Mouse (Mus musculus): ENCODE data around the gene Timm17b.

The Timm17b gene

DNA sequence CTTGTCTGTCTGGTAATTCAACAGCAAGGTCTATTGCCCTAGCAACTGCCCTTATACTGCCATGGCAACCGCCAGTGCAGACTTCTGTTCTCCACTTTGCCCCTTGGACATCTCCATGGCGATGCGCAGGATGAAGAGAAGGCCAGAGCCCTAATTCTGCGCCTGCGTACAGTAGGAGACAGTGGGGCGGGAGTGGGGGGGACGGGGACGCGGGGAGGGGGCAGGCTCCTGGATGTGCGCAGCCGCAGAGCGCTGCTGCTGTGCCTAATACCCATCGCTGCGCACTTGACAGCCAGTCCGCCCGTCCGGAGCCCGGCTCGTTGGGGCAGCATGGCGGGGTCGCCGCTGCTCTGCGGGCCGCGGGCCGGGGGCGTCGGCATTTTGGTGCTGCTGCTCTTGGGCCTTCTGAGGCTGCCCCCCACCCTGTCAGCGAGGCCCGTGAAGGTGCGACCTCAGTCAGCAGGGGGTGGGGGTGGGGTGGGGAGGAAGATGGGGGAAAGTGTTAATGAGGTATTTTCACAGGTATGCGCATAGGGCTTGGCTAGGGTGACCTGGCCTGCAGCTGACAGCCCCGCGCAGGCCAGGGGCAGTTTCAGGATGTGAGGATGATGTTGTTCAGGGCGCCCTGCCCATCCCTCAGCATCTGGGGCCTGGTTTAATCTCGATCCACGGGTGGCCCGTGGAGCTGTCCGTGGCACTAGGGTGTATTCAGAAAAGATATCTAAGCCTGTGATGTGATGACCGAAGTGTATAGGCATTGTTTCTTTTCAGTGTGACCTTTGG is 20.6 kb downstream of the Timm17b start, which contains the start of gene Pcsk1n:
Gene Pcsk1n, plus strand, starts transcription at position 222 of the 783 bp plus-strand sequence.
- CTCF ChIA-PET: no interaction called here

DNA sequence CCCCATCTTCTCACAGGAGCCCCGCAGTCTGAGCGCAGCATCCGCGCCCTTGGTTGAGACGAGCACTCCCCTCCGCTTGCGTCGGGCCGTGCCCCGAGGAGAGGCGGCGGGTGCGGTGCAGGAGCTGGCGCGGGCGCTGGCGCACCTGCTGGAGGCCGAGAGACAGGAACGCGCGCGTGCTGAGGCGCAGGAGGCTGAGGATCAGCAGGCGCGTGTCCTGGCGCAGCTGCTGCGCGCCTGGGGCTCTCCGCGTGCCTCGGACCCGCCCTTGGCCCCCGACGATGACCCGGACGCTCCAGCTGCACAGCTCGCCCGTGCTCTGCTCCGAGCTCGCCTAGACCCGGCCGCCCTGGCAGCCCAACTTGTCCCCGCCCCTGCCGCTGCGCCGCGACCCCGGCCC is 22.9 kb downstream of the Timm17b start:
- CTCF ChIA-PET: no interaction called here

DNA sequence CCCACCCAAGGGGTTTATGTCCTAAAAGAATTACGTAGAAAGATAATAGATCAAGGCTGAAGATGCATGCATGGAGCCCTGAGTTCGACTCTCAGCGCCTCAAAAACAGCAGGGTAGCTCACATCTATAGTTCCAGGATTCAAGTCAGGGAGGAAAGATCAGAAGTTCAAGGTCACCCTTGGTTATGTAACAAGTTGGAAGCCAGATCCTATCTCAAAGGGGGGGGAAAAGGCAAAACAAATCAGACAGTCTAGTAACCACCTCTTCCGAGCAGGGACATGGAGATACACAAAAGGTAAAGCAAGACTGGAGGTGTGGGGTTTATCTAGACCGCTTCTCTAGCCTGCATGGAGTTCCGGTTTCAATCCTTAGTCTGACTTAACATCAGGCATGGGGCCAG is 27.1 kb downstream of the Timm17b start:
- CTCF ChIA-PET: no interaction called here

DNA sequence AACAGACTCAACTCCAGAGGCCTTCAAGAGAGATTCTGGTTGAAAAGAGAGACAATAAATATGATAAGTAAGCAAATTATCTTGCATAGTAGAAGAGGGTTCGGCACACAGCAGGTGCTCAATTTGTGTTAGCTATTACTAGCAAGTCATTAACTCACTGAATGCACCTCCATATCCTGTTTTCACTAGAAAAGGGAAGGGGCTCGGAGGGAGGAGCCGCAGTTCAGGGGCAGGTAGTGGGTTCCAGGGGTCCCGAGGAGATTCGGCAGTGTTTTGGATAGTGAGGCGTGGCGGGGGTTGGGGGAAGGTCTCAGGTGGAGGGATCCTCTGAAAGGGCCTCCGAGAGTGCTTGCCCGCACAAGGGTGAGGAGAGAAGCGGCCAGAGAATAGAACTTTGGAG is 28.0 kb downstream of the Timm17b start:
- CTCF ChIA-PET: no interaction called here

DNA sequence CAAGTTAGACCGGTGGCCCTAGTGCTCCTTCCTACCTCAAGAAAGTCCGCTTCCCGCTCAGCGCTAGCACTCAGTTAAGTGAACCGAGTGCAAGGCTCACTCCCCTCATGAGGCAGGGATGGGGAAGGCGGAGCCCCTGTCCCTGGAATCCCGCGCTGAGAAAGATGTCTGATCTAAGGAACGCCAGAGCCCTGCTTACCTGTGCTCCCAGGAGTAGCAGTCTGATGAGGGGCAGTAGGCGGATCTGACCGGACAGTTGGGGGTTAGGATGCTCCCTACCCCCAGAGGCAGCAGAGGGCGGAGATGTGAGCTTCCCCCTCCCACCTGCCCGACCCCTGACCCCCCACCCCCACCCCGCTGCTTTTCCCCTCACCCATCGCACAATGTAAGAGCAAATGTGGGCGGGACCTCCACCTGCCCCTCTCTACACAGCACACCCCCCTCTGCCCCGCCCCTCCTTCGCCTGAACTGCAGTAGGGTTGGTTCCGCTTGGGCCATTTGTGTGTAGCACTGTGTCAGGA is 29.2 kb downstream of the Timm17b start, which contains the start of gene Eras:
Gene Eras, minus strand, starts transcription at position 338 of the 521 bp plus-strand sequence.
- CTCF ChIA-PET: interaction anchor here (0.5 kb wide), 1 partner anchor 36 kb away, joined by 3 read pairs; no protein-coding TSS in a partner anchor

DNA sequence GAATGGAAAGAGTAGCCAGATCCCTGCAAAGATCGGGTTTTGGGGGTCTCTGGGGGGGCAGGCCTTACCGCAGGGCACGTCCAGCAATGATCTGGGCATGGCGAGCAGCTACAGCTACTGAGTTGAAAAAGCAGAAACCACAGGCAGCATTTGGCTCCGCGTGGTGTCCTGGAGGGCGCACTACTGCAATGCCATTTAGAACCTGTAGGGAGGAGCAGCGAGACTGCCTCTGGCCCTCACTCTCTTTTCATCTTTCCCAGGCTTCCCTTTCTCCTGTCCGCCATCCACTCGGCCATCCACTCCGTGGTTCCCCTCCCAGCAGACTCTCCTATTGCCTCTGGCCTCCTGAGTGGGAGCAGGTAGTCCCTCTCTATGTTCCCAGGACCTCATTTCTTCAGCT is 37.7 kb downstream of the Timm17b start:
- CTCF ChIA-PET: no interaction called here

DNA sequence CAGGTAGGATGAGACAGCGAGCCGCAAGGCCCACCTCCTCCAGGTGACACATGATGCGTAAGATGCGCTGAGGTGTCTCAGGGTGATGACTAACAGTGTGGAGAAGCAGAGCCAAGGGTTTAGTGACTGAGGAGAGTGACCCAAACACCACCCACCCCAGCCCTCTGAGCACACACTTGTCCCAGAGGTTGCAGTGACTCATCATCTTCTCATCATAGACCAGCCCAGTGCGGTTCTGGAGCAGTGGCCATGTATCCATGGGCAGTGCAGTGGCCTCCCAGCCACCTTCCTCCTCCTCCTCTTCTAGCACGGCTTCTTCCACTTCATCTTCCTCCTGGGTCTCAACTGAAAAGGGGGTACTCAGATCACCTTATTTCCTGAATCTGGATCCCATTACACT is 38.5 kb downstream of the Timm17b start:
- CTCF ChIA-PET: no interaction called here

DNA sequence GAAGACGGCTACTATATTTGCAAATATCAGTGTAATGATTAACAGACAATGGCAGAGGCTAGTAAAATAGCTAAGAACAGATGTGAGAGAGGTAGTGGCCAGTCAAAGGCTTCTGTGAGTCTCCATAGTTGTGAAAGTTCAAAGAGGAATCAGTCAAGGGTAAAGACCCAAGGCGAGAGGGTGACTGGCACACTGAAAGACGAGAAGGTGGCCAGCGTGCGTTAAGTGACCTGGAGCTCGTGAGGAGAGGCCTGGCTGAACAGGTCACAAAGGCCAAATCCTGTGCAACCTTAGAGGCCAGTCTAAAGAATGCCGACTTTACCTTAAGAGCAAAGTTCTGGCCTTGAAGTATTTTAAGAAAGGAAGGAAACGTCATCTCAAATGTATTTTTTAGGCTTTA is 46.5 kb downstream of the Timm17b start:
- CTCF ChIA-PET: no interaction called here

DNA sequence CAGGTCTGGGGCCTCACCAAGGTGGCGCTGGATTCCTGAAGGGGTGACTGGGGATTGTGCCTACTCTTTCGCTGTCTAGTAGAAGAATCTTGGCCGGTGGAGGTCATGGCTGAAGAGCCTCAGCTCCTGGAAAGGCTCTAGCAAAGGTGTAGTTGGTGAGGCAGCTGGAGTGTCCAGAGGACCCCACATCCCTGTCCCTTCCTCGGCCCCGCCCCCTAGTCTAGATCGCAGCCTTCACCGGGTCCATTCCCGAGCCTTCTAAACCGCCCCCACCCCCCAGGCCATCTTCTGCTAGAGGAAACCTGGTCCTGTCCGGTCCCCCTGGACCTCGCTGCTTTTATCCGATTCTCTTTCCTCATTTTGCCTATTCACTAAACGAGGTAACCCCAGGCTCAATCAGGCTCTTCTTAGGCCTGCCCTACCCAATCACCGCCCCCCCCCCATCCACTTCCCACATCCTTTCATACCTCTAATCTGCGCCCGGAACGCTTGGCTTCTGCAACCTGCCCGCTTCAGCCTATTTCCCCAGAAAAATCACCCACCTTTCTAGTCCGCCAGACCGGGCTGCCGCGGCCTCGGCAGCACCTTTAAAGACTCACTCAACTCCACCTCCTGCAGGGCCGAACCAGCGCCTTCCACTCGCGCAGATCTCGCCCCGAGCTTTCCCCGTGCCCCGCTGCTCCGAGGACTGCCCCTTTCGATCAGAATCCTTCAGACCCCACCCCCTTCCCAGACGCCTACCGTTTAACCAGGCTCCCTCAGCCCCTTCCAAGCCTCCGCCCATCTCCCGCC is 48.1 kb downstream of the Timm17b start, which contains the start of gene Hdac6:
Gene Hdac6, minus strand, starts transcription at position 782 of the 792 bp plus-strand sequence.
- CTCF ChIA-PET: no interaction called here

DNA sequence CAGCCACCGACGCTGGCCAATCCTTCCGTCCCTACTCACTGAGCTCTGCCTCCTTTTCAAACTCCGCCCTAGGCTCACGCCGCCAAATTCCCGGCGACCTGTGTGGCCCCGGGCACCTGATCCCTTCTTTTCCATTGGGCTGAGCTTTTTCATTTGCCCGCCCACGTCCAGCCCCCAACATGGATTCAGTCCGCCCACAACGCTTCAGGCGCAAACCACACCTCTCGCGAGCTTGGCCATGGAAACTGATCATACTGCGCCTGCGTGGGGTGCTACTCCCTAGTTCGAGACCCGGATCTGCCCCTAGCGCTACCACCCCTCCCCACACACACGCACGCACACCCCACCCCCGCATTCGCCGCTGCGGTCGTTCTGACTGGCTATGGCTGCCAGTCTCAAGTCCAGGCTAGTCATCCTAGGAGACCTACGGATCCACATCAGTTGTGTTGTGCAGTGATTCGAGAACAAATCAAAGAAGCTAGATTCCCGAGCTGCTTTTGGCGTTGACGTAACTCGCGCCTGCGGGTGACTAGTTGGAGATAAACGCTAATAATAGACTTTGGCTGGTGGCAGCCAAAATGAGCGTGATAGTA is 48.8 kb downstream of the Timm17b start:
- CTCF ChIA-PET: interaction anchor here (0.6 kb wide), 1 partner anchor 184 kb away, joined by 3 read pairs; no protein-coding TSS in a partner anchor

DNA sequence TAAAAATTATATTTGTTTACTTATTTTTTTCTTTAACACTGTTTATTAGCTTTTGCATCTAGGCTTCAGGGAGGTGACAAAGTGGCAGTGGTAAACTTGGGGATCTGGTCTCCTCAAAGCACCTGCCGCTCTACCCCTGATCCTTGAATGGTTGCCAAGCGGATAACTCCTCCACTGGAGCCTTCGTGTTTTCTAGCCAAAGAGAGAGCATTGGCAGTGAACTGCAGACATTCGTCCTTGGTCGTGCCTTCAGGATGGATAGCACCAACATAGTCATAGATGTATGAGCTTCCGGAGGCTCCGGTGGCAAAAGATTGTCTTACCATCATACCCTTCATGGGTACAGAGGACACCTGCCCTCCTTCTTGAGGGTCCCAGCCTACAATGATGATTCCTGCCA is 50.9 kb downstream of the Timm17b start:
- CTCF ChIA-PET: no interaction called here

Measured in spleen, embryonic (tissue).